Mouse (Mus musculus) ES-Bruce4 (cell line): Measurements from ENCODE around the gene Plcb4. TPM values are rescaled to one million over a fixed set of nuclear protein-coding genes. Genes with fewer than 3 reads are reported as not detected.

Source experiments
- H3K27ac ChIP-seq: 2 replicates; pipeline ENCODE4 v1.5.1; 2012; ENCODE audit warnings: low read length, inconsistent platforms; ENCODE audit not compliant: insufficient read depth
- H3K27me3 ChIP-seq: 2 replicates; pipeline ENCODE4 v1.6.1; 2012; ENCODE audit warnings: mild to moderate bottlenecking, low read length, inconsistent platforms; ENCODE audit not compliant: control insufficient read depth, poor library complexity, insufficient read depth, severe bottlenecking
- H3K36me3 ChIP-seq: 2 replicates; pipeline ENCODE4 v1.6.1; 2012; ENCODE audit warnings: inconsistent platforms, mild to moderate bottlenecking, low read length, moderate library complexity; ENCODE audit not compliant: control insufficient read depth, poor library complexity, insufficient read depth, severe bottlenecking
- H3K4me1 ChIP-seq: one replicate; pipeline ENCODE4 v1.8.1; 2011; ENCODE audit warnings: low read length; ENCODE audit not compliant: control insufficient read depth, insufficient read depth
- H3K4me3 ChIP-seq: 2 replicates; pipeline ENCODE4 v1.5.1; 2011; ENCODE audit warnings: low read depth, mild to moderate bottlenecking, low read length
- H3K9ac ChIP-seq: 2 replicates; pipeline ENCODE4 v1.6.1; 2012; ENCODE audit warnings: low read depth, mild to moderate bottlenecking, inconsistent platforms; ENCODE audit not compliant: poor library complexity, severe bottlenecking
- H3K9me3 ChIP-seq: replicated peaks from 2 replicates; pipeline ENCODE4 v1.6.1; 2012; ENCODE audit warnings: mild to moderate bottlenecking, low read length, inconsistent platforms; ENCODE audit not compliant: control insufficient read depth, poor library complexity, insufficient read depth, severe bottlenecking
- CTCF ChIP-seq: IDR thresholded peaks from one replicate; pipeline ENCODE4 v1.8.1; 2011; ENCODE audit warnings: low read depth, low read length
- EP300 ChIP-seq: IDR thresholded peaks from 2 replicates; pipeline ENCODE4 v1.6.1; 2011; ENCODE audit warnings: low read depth, low read length; ENCODE audit not compliant: insufficient read depth
- POLR2A ChIP-seq: IDR thresholded peaks from one replicate; pipeline ENCODE4 v1.8.1; 2011; ENCODE audit warnings: low read length; ENCODE audit not compliant: insufficient read depth
- polyA plus RNA-seq: library from polyadenylated mRNA; stranded (reverse); fragments of >200 nt; gene quantifications from 2 replicates; pipeline ENCODE4 v1.2.4, GENCODE M21; 2011; ENCODE audit warnings: low read depth; ENCODE audit not compliant: missing spikeins, insufficient read depth, insufficient read length

The Plcb4 gene
- polyA plus RNA-seq, 1 experiment, result 19.3 TPM

DNA sequence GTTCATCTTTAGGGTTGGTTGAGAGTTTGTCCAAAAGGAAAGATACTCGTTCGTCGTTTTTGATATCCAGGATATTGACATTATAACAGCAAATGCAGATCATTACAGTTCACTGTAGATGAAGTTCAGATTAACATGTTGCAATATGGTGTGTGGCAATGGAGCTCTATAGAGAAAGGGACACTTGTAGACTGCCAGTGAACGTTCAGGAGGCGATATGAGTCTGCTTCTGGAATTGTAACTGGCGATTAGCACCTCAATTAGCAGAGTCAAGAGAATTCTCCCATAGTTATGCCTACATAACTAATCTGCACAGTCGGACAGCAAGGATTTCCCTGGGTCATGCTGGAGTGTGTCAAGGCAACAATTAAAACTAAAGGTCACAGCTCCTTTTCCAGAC lies 210.8 kb downstream of the Plcb4 start:
- H3K9ac ChIP-seq, result no peak overlapping the region
- no peaks in the 10 kb centered on the region for H3K27me3 ChIP-seq
- no peaks in the 10 kb centered on the region for H3K9me3 ChIP-seq
- H3K4me1 ChIP-seq, result no peaks in the 10 kb centered on the region
- no peak overlapping the region for H3K4me3 ChIP-seq
- H3K27ac ChIP-seq, result no peak overlapping the region
- TF ChIP-seq EP300, result no peak
- TF ChIP-seq POLR2A, result no peak
- TF ChIP-seq CTCF, result no peak
- H3K36me3 ChIP-seq, result no peaks in the 10 kb centered on the region

DNA sequence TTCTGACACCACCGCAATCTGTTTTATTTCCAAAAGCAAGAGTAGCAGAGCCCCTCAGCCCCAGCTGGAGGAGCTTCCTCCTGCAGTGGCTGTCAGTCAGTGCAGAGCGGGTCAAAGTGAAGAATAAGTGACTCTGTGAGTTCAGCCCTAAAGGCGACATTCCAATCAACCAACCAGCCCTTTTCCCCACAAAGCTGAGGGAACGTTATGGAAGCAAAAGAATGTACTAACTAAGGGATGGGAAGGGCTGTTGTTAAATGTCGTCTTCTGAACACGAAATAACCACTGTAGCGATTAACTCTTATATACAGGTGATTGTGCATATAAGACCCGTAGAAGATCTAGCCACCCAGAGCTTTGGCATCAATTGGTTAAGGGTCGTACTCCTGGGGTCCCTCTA lies 214.3 kb downstream of the Plcb4 start:
- Histone ChIP-seq H3K4me1 (no peaks in the 10 kb centered on the region), H3K27ac (no peak overlapping the region), H3K36me3 (no peaks in the 10 kb centered on the region), H3K4me3 (no peak overlapping the region), H3K9ac (no peak overlapping the region), H3K27me3 (no peaks in the 10 kb centered on the region), H3K9me3 (no peaks in the 10 kb centered on the region)
- TF ChIP-seq EP300, result no peak
- no peak for TF ChIP-seq CTCF
- TF ChIP-seq POLR2A, result no peak

DNA sequence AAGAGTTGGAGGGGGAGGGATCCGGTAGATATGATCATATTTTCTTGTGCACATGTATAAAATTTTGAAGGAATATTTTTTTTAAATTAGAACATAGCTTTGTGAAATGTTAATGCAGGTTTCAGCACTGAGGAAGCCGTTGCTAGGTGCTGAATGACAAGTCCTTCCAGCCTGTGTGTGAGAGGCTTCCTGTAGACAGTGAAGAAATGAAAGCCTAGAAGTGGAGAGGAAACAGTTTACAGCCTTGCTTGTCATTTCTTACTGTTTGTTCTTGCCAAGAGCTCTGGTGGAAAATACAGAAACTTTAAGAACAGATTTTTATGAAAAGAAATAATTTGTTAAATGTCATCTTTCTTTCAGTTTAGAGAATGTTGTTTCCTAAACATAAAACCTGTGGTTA lies 214.9 kb downstream of the Plcb4 start:
- Histone ChIP-seq H3K9me3 (no peaks in the 10 kb centered on the region), H3K4me1 (no peaks in the 10 kb centered on the region), H3K36me3 (no peaks in the 10 kb centered on the region), H3K27ac (no peak overlapping the region), H3K27me3 (no peaks in the 10 kb centered on the region), H3K9ac (no peak overlapping the region), H3K4me3 (no peak overlapping the region)
- TF ChIP-seq POLR2A (no peak), EP300 (no peak), CTCF (no peak)

DNA sequence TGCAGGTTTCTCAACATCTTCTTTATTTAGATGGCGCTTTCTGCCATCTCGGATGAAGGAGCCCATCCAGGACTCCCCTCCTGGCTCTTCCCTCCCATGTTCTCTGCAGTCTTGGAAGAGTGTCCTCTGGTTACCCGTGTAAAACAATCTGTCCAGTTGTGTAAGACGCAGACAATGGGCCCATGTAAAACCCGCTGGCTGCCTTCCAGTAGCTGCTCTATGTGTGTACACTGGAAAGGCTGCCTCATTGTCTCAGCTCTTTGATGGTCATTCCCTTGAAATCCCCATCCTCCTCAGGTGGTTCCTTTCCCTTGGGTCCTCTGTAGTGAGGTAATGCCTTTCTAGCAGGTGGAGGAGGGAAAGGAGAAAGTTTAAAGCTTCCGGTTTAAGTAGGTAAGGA lies 216.7 kb downstream of the Plcb4 start:
- Histone ChIP-seq H3K36me3 (no peaks in the 10 kb centered on the region), H3K9me3 (no peaks in the 10 kb centered on the region), H3K27ac (no peak overlapping the region), H3K27me3 (no peaks in the 10 kb centered on the region), H3K4me3 (no peak overlapping the region), H3K4me1 (no peaks in the 10 kb centered on the region), H3K9ac (no peak overlapping the region)
- no peak for TF ChIP-seq EP300
- no peak for TF ChIP-seq POLR2A
- no peak for TF ChIP-seq CTCF

DNA sequence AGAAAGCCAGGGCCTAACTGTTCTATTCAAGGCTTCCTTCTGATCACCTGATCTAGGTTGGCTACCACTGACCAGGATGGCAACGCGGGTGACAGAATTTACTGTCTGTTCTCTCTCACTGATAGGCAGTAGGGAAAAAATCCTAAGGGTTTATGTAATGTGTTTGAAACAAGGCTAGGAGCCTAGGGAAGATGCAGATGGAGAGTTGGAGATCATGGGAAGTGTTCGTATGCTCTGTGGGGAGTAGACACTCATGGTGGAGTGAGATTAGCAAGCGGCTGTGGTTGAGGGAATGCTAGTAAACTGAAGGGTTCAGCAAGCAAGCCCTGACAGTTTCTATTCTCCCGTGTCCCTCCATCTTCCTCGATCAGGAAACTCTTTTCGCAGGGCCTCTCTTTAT lies 220.5 kb downstream of the Plcb4 start:
- Histone ChIP-seq H3K4me3 (no peak overlapping the region), H3K27ac (no peak overlapping the region)
- TF ChIP-seq POLR2A (no peak), CTCF (no peak), EP300 (no peak)

DNA sequence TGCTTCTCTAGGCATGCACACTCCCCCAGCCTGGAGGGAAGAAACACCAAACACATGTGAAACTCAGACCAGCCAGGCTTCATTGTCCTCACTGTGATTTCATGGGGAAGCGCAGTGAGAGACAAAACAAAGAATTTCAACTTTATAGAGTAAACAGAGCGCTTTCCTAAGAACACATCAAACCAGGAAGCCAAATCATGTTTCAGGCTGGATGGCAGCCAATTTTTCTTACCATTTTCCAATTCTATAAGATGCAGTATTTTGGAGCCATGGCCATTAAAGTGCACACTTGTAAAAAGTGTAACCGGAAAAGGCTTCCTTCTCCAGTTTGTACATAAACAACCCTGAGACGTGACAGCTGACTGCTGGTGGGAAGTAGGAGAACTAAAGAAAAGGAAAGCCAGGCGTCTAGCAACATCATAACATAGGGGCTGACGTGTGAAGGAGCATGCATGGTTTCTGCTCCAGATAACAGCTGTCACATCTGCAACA lies 221.5 kb downstream of the Plcb4 start:
- Histone ChIP-seq H3K9ac (no peak overlapping the region), H3K9me3 (no peaks in the 10 kb centered on the region), H3K27ac (no peak overlapping the region), H3K4me3 (no peak overlapping the region), H3K36me3 (no peaks in the 10 kb centered on the region), H3K27me3 (no peaks in the 10 kb centered on the region), H3K4me1 (no peaks in the 10 kb centered on the region)
- TF ChIP-seq POLR2A (no peak), CTCF (no peak), EP300 (no peak)

More for the DNA sequence above, 220.5 kb downstream of the Plcb4 start:
- no peaks in the 10 kb centered on the region for H3K9me3 ChIP-seq
- no peaks in the 10 kb centered on the region for H3K36me3 ChIP-seq
- no peaks in the 10 kb centered on the region for H3K27me3 ChIP-seq
- H3K4me1 ChIP-seq, result no peaks in the 10 kb centered on the region
- H3K9ac ChIP-seq, result no peak overlapping the region
